In the genomic region with DNA sequence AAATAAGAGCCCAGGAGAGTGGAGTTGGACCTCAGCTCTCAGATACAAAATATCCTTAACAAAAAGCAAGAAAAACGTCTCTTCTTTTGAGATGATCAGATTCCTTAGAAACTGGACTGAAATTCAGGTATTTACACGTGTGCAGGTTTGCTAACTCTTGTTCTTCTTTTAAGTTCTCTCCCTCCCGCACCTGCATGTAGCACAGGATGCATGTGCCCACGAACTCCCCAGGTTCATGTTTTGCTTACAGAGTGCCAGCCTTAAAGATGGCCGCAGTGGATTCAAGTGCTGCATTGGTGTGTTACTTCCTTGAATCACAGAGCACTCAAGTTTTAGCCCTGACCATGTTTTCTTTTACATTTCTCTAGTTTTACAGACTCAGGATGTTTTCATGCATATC, we compare ENCODE assay signal across 29 mouse cellular contexts. TPM values are rescaled to one million over a fixed set of nuclear protein-coding genes. Genes with fewer than 3 reads are reported as not detected.
DNase-seq lines count a peak whose midpoint lies in the region; ATAC-seq and TF ChIP-seq lines count a peak whose summit lies in the region.
"Had no signal": no experiment of that assay in that cellular context is flagged by ENCODE, and none has a peak within 500 bp of the region (broad histone marks: within the 10 kb centered on the region; RNA-seq: fewer than 3 reads in every experiment).

No protein-coding gene starts in this region.

- peaks cover 3 to 35% of the 10 kb centered on the region in 2 experiments; a peak in 3 of 4 replicates for H3K4me1 ChIP-seq in CH12.LX (ENCODE audit: control insufficient read depth in 1 of 2, insufficient read depth in 2 of 2)
- H3K4me1 ChIP-seq: forebrain, embryonic 10.5 days; heart, embryonic 15.5 days; midbrain, embryonic 10.5 days had no signal

- no peak overlapping the region for H3K9ac ChIP-seq in CH12.LX (ENCODE audit: insufficient read depth, low read depth)
- H3K9ac ChIP-seq: heart, embryonic 15.5 days; hindbrain, embryonic 14.5 days had no signal

- peak; percentile 44 for DNase-seq in CD4-positive, CD25-positive, alpha-beta regulatory T cell, adult 2 months (ENCODE audit: low read depth, low spot score)
- peak; percentile 56 for DNase-seq in CH12.LX (ENCODE audit: extremely low read depth)
- peak; percentile 55 to 57 for DNase-seq in spleen, postnatal 36 days (ENCODE audit: low spot score in 2 of 2)
- peak; percentile 14 to 35 for DNase-seq in thymus, postnatal 36 days
- no peak for DNase-seq in layer of hippocampus, postnatal 10 days (ENCODE audit: low spot score in 2 of 2)
- DNase-seq in cerebellum, adult 11-12 months: no peak
- DNase-seq: adrenal gland, postnatal 36 days; cerebellum, postnatal 10 days; gastrocnemius, postnatal 36 days; heart, postnatal 4 days; kidney, adult 9 months; kidney, postnatal 14 days; layer of hippocampus, postnatal 36 days had no signal

- dilution Hi-C loops in CH12.LX (cut with MboI; ENCODE audit: extremely low pct_ligation_motif_present, extremely low pct_unique_long_range_greater_than_20kb, low sequenced_read_pairs): no loop called here

- H3K79me2 ChIP-seq in CH12.LX (replicated peaks; ENCODE audit: control insufficient read depth, extremely low read depth, insufficient read depth, poor library complexity, severe bottlenecking): no peaks in the 10 kb centered on the region

- in situ Hi-C loops in CH12.LX (cut with MboI; ENCODE audit: low pct_ligation_motif_present, low pct_unique_long_range_greater_than_20kb, low sequenced_read_pairs): no loop called here

- TF ChIP-seq RAD21 in CH12.LX (IDR thresholded peaks at IDR 0.05; ENCODE audit: low read depth, low read length): no peak

- no peak for TF ChIP-seq POLR2A in CH12.LX (IDR thresholded peaks at IDR 0.05; ENCODE audit: low read depth, low read length)

- no peak for TF ChIP-seq EP300 in CH12.LX (IDR thresholded peaks at IDR 0.05; ENCODE audit: low read length)

- H3K36me3 ChIP-seq in CH12.LX (replicated peaks in 1 of 2; ENCODE audit: control insufficient read depth in 1 of 2, insufficient read depth in 1 of 2, low read length in 1 of 2): peaks cover 24 to 35% of the 10 kb centered on the region in 2 experiments

- H3K4me2 ChIP-seq in CH12.LX (ENCODE audit: insufficient read depth, low read depth, poor library complexity, severe bottlenecking): no peak overlapping the region
- H3K4me2 ChIP-seq: heart, embryonic 15.5 days; hindbrain, embryonic 14.5 days had no signal

- H3K27ac ChIP-seq in CH12.LX (ENCODE audit: insufficient read depth, low read depth): no peak overlapping the region
- H3K27ac ChIP-seq: forebrain, embryonic 10.5 days; heart, embryonic 15.5 days; hindbrain, embryonic 14.5 days; layer of hippocampus, adult 2 months; midbrain, embryonic 10.5 days had no signal

- TF ChIP-seq CTCF in CH12.LX (conservative IDR thresholded peaks at IDR 0.05 in 1 of 2, IDR thresholded peaks at IDR 0.05 in 1 of 2; ENCODE audit: low read depth in 2 of 2, low read length in 2 of 2): no peak

- no peak for ATAC-seq in CD4-positive, CD25-positive, alpha-beta regulatory T cell, adult 4 months
- ATAC-seq: lung, postnatal 0 days had no signal

- H3K27me3 ChIP-seq in CH12.LX (replicated peaks): no peaks in the 10 kb centered on the region
- H3K27me3 ChIP-seq: heart, embryonic 15.5 days had no signal

- H3K9me3 ChIP-seq in CH12.LX (replicated peaks; ENCODE audit: low read length): no peaks in the 10 kb centered on the region
- H3K9me3 ChIP-seq: heart, embryonic 15.5 days; midbrain, embryonic 10.5 days had no signal

- H3K4me3 ChIP-seq in CH12.LX (replicated peaks in 1 of 3; ENCODE audit: low read depth in 2 of 3, low read length in 2 of 3, poor library complexity in 1 of 3): no peak overlapping the region
- H3K4me3 ChIP-seq: forebrain, embryonic 10.5 days; heart, embryonic 15.5 days; layer of hippocampus, adult 2 months; midbrain, embryonic 10.5 days had no signal

TF ChIP-seq in CH12.LX, 34 proteins besides CTCF, POLR2A, EP300 and RAD21:
- TF ChIP-seq BHLHE40 (IDR thresholded peaks at IDR 0.05; ENCODE audit: low read depth, low read length) (peak; percentile 94), HCFC1 (IDR thresholded peaks at IDR 0.05; ENCODE audit: low read depth, low read length) (peak; percentile 74), SMC3 (IDR thresholded peaks at IDR 0.05; ENCODE audit: low read depth, low read length) (no peak), ELF1 (IDR thresholded peaks at IDR 0.05; ENCODE audit: low read depth, low read length) (peak; percentile 44; the same call in 1 of the 2 replicates), ETS1 (conservative IDR thresholded peaks at IDR 0.05; ENCODE audit: low read depth, low read length) (no peak)
TF ChIP-seq in CH12.LX: peak in this region for 3.

RNA-seq across cellular contexts. Expression of a gene that starts 14.5 kb away (rescaled TPM):
- under 1 TPM in 1 of 2 experiments, not detected in 1; 0.48 TPM for polyA plus RNA-seq in CD4-positive, CD25-positive, alpha-beta regulatory T cell, adult 4 months (2017; shearing (Covaris generic))
- total RNA-seq in CH12.LX (2012; rRNA removed): 0.13 and 0.17 TPM in 2 replicates
- total RNA-seq in CH12.LX (2014; rRNA removed): not detected in 2 replicates
- 0.22 TPM in 1 of 2 replicates, not detected in the other for polyA plus RNA-seq in CH12.LX (2012; ENCODE audit: insufficient read length, low read depth)
- under 1 TPM; 0.50 to 0.56 TPM for total RNA-seq in layer of hippocampus, postnatal 10 days (2021)
- total RNA-seq: heart, adult 8-10 months; heart, postnatal 4 days; liver, adult 2 months; neutrophil, adult 5-6 weeks had no signal
- polyA plus RNA-seq: forebrain, embryonic 10.5 days; liver, adult 2 months had no signal

RNA-seq across cellular contexts. Expression of a gene that starts 23.7 kb away (rescaled TPM):
- polyA plus RNA-seq in CD4-positive, CD25-positive, alpha-beta regulatory T cell, adult 4 months (2017; shearing (Covaris generic)): 10 to 100 TPM; 16.0 to 20.2 TPM
- total RNA-seq in CH12.LX (2012; rRNA removed) (15.1 and 16.6 TPM in 2 replicates), CH12.LX (2014; rRNA removed) (14.7 and 15.2 TPM in 2 replicates)
- polyA plus RNA-seq in CH12.LX (2012; ENCODE audit: insufficient read length, low read depth): 24.5 and 27.6 TPM in 2 replicates
- 10 to 100 TPM; 10.3 to 10.5 TPM for total RNA-seq in layer of hippocampus, postnatal 10 days (2021)

RNA-seq across cellular contexts. Expression of a gene that starts 28.7 kb away (rescaled TPM):
- not detected for polyA plus RNA-seq in CD4-positive, CD25-positive, alpha-beta regulatory T cell, adult 4 months (2017; shearing (Covaris generic))
- total RNA-seq in CH12.LX (2012; rRNA removed): not detected in 2 replicates
- total RNA-seq in CH12.LX (2014; rRNA removed): 0.59 TPM in 1 of 2 replicates, not detected in the other
- not detected in 2 replicates for polyA plus RNA-seq in CH12.LX (2012; ENCODE audit: insufficient read length, low read depth)
- under 1 TPM in 1 of 2 experiments, not detected in 1; 0.16 TPM for total RNA-seq in layer of hippocampus, postnatal 10 days (2021)
- total RNA-seq: gastrocnemius, adult 18-20 months; gastrocnemius, postnatal 36 days; heart, postnatal 4 days; layer of hippocampus, adult 2 months; layer of hippocampus, postnatal 36 days; left cerebral cortex, postnatal 10 days; neutrophil, adult 5-6 weeks had no signal
- polyA plus RNA-seq: embryonic facial prominence, embryonic 11.5 days; midbrain, embryonic 10.5 days had no signal

RNA-seq across cellular contexts. Expression of a gene that starts 45.6 kb away (rescaled TPM):
- not detected for polyA plus RNA-seq in CD4-positive, CD25-positive, alpha-beta regulatory T cell, adult 4 months (2017; shearing (Covaris generic))
- total RNA-seq in CH12.LX (2012; rRNA removed): not detected in 2 replicates
- not detected in 2 replicates for total RNA-seq in CH12.LX (2014; rRNA removed)
- not detected in 2 replicates for polyA plus RNA-seq in CH12.LX (2012; ENCODE audit: insufficient read length, low read depth)
- total RNA-seq in layer of hippocampus, postnatal 10 days (2021): not detected
- total RNA-seq: gastrocnemius, postnatal 36 days; heart, adult 8-10 months; heart, postnatal 4 days; layer of hippocampus, adult 2 months; layer of hippocampus, postnatal 36 days; left cerebral cortex, postnatal 10 days; neutrophil, adult 5-6 weeks had no signal
- polyA plus RNA-seq: embryonic facial prominence, embryonic 11.5 days; forebrain, embryonic 10.5 days; heart, embryonic 15.5 days; hindbrain, embryonic 14.5 days; intestine, embryonic 14.5 days; limb, embryonic 11.5 days; lung, postnatal 0 days; midbrain, embryonic 10.5 days; small intestine, adult 2 months had no signal

RNA-seq across cellular contexts. Expression of a gene that starts 47.2 kb away (rescaled TPM):
- polyA plus RNA-seq in CD4-positive, CD25-positive, alpha-beta regulatory T cell, adult 4 months (2017; shearing (Covaris generic)): 10 to 100 TPM; 20.2 to 25.5 TPM
- 13.8 and 14.1 TPM in 2 replicates for total RNA-seq in CH12.LX (2012; rRNA removed)
- total RNA-seq in CH12.LX (2014; rRNA removed): 13.0 and 16.3 TPM in 2 replicates
- polyA plus RNA-seq in CH12.LX (2012; ENCODE audit: insufficient read length, low read depth): 17.9 and 18.0 TPM in 2 replicates
- 10 to 100 TPM; 50.5 to 55.9 TPM for total RNA-seq in layer of hippocampus, postnatal 10 days (2021)

Comparison
In these comparisons a context has a peak if more than half of its experiments do, and no peak if none do; other contexts are left out.
1. DNase-seq: peak in CD4-positive, CD25-positive, alpha-beta regulatory T cell, adult 2 months (single experiment), CH12.LX (single experiment), spleen, postnatal 36 days (2 of 2) and thymus, postnatal 36 days (2 of 2); none in layer of hippocampus, postnatal 10 days (0 of 2) and cerebellum, adult 11-12 months (single experiment).